Mouse (Mus musculus) MEL (cell line): ENCODE measurements around the gene Kit. TPM values are rescaled to one million over a fixed set of nuclear protein-coding genes. Genes with fewer than 3 reads are reported as not detected.

Experiments used
- DNase-seq: peaks from one replicate; pipeline ENCODE4 v3.0.0; 2011; ENCODE audit warnings: low read depth, low spot score
- H3K27ac ChIP-seq: 2 replicates; pipeline ENCODE4 v1.5.1; 2012; ENCODE audit warnings: low read depth, mild to moderate bottlenecking, control low read depth, low read length, moderate library complexity; ENCODE audit not compliant: control insufficient read depth
- H3K27me3 ChIP-seq, 2 experiments: fragments of 150-350 bp in 1 of 2; sonication (generic) in 1 of 2; 2 replicates each; pipeline ENCODE4 v1.6.1; 2012; ENCODE audit warnings: low read length in 2 of 2, mild to moderate bottlenecking in 2 of 2, improper control_type of control experiment in 1 of 2, moderate library complexity in 1 of 2; ENCODE audit not compliant: insufficient read depth in 2 of 2, control insufficient read depth in 1 of 2
- H3K36me3 ChIP-seq, 2 experiments: 2 replicates each; pipeline ENCODE4 v1.6.1; 2012 to 2014; ENCODE audit warnings: low read length in 2 of 2, improper control_type of control experiment in 1 of 2, inconsistent platforms in 1 of 2, mild to moderate bottlenecking in 1 of 2; ENCODE audit not compliant: insufficient read depth in 2 of 2, control insufficient read depth in 1 of 2
- H3K4me1 ChIP-seq, 2 experiments: fragments of 150-350 bp in 1 of 2; sonication (generic) in 1 of 2; 2 replicates each; pipeline ENCODE4 v1.6.1; 2012; ENCODE audit warnings: low read length in 2 of 2, improper control_type of control experiment in 1 of 2, mild to moderate bottlenecking in 1 of 2; ENCODE audit not compliant: insufficient read depth in 2 of 2, control insufficient read depth in 1 of 2
- H3K4me3 ChIP-seq, 2 experiments: fragments of 150-350 bp in 1 of 2; sonication (generic) in 1 of 2; 2 replicates each; pipeline ENCODE4 v1.5.1; 2012; ENCODE audit warnings: low read depth in 2 of 2, low read length in 2 of 2, mild to moderate bottlenecking in 2 of 2, moderate library complexity in 2 of 2, control low read depth in 1 of 2, improper control_type of control experiment in 1 of 2; ENCODE audit not compliant: control insufficient read depth in 1 of 2, insufficient read depth in 1 of 2
- H3K79me2 ChIP-seq: 2 replicates; pipeline ENCODE4 v1.6.1; 2012; ENCODE audit warnings: mild to moderate bottlenecking, low read length, moderate library complexity; ENCODE audit not compliant: control insufficient read depth, poor library complexity, insufficient read depth
- H3K9ac ChIP-seq: 2 replicates; pipeline ENCODE4 v1.6.1; 2012; ENCODE audit warnings: low read depth, mild to moderate bottlenecking, control low read depth, low read length, moderate library complexity; ENCODE audit not compliant: control insufficient read depth, poor library complexity, severe bottlenecking
- H3K9me3 ChIP-seq: fragments of 150-350 bp; sonication (generic); replicated peaks from 2 replicates; pipeline ENCODE4 v1.6.1; 2012; ENCODE audit warnings: mild to moderate bottlenecking, low read length, improper control_type of control experiment, moderate library complexity; ENCODE audit not compliant: insufficient read depth
- BHLHE40 ChIP-seq: IDR thresholded peaks from 2 replicates; pipeline ENCODE4 v1.6.1; 2012; ENCODE audit warnings: low read depth, mild to moderate bottlenecking, inconsistent platforms, low read length, improper control_type of control experiment, borderline replicate concordance
- CTCF ChIP-seq, 3 experiments: IDR thresholded peaks in 2 of 3; conservative IDR thresholded peaks in 1 of 3; 2 replicates each; pipeline ENCODE4 v1.5.1; 2011 to 2012; ENCODE audit warnings: low read length in 3 of 3, low read depth in 2 of 3, mild to moderate bottlenecking in 2 of 3, improper control_type of control experiment in 1 of 3, inconsistent platforms in 1 of 3, mixed read lengths in 1 of 3, moderate library complexity in 1 of 3; ENCODE audit not compliant: control insufficient read depth in 1 of 3, insufficient read depth in 1 of 3, poor library complexity in 1 of 3, severe bottlenecking in 1 of 3
- E2F4 ChIP-seq: IDR thresholded peaks from 2 replicates; pipeline ENCODE4 v1.6.1; 2011; ENCODE audit warnings: low read depth, low read length, improper control_type of control experiment, borderline replicate concordance
- GABPA ChIP-seq: IDR thresholded peaks from 2 replicates; pipeline ENCODE4 v1.6.1; 2012; ENCODE audit warnings: low read depth, mild to moderate bottlenecking, inconsistent platforms, low read length, improper control_type of control experiment, moderate library complexity
- HCFC1 ChIP-seq: IDR thresholded peaks from 2 replicates; pipeline ENCODE4 v1.6.1; 2012; ENCODE audit warnings: low read depth, mild to moderate bottlenecking, inconsistent platforms, low read length, improper control_type of control experiment, moderate library complexity
- JUND ChIP-seq: IDR thresholded peaks from 2 replicates; pipeline ENCODE4 v1.6.1; 2011; ENCODE audit warnings: low read depth, mild to moderate bottlenecking, improper control_type of control experiment, low read length
- MAFK ChIP-seq: IDR thresholded peaks from 2 replicates; pipeline ENCODE4 v1.6.1; 2011; ENCODE audit warnings: low read depth, mild to moderate bottlenecking, low read length, improper control_type of control experiment, borderline replicate concordance
- MAZ ChIP-seq: IDR thresholded peaks from 2 replicates; pipeline ENCODE4 v1.6.1; 2012; ENCODE audit warnings: low read depth, mild to moderate bottlenecking, inconsistent platforms, low read length, improper control_type of control experiment
- MEF2A ChIP-seq: IDR thresholded peaks from 2 replicates; pipeline ENCODE4 v1.6.1; 2014; ENCODE audit warnings: low read depth, mild to moderate bottlenecking, inconsistent platforms, low read length, improper control_type of control experiment; ENCODE audit not compliant: poor library complexity, insufficient replicate concordance, severe bottlenecking; ENCODE audit errors: extremely low read depth
- MYC ChIP-seq: IDR thresholded peaks from 2 replicates; pipeline ENCODE4 v1.6.1; 2011; ENCODE audit warnings: low read depth, mild to moderate bottlenecking, low read length, improper control_type of control experiment, moderate library complexity
- NRF1 ChIP-seq: IDR thresholded peaks from 2 replicates; pipeline ENCODE4 v1.6.1; 2014; ENCODE audit warnings: low read depth, mild to moderate bottlenecking, inconsistent platforms, low read length, improper control_type of control experiment, moderate library complexity; ENCODE audit not compliant: poor library complexity, insufficient read depth, severe bottlenecking
- POLR2A ChIP-seq, 2 experiments: IDR thresholded peaks; 2 replicates each; pipeline ENCODE4 v1.6.1; 2011 to 2012; ENCODE audit warnings: low read length in 2 of 2, mild to moderate bottlenecking in 2 of 2, control low read depth in 1 of 2, improper control_type of control experiment in 1 of 2, low read depth in 1 of 2, moderate library complexity in 1 of 2; ENCODE audit not compliant: control insufficient read depth in 1 of 2, insufficient read depth in 1 of 2, poor library complexity in 1 of 2
- POLR2AphosphoS2 ChIP-seq: IDR thresholded peaks from 2 replicates; pipeline ENCODE4 v1.6.1; 2011; ENCODE audit warnings: low read length, improper control_type of control experiment
- RCOR1 ChIP-seq: IDR thresholded peaks from 2 replicates; pipeline ENCODE4 v1.6.1; 2012; ENCODE audit warnings: low read depth, mild to moderate bottlenecking, inconsistent platforms, low read length, improper control_type of control experiment
- SIN3A ChIP-seq: IDR thresholded peaks from 2 replicates; pipeline ENCODE4 v1.6.1; 2012; ENCODE audit warnings: low read length, improper control_type of control experiment, inconsistent platforms
- TBP ChIP-seq: IDR thresholded peaks from 2 replicates; pipeline ENCODE4 v1.8.0; 2011; ENCODE audit warnings: low read depth, low read length, improper control_type of control experiment
- UBTF ChIP-seq: IDR thresholded peaks from 2 replicates; pipeline ENCODE4 v1.6.1; 2012; ENCODE audit warnings: low read depth, mild to moderate bottlenecking, inconsistent platforms, low read length, improper control_type of control experiment, moderate library complexity, borderline replicate concordance; ENCODE audit not compliant: insufficient read depth
- USF1 ChIP-seq: IDR thresholded peaks from 2 replicates; pipeline ENCODE4 v1.6.1; 2014; ENCODE audit warnings: low read depth, mild to moderate bottlenecking, inconsistent platforms, low read length, improper control_type of control experiment, moderate library complexity
- ZC3H11A ChIP-seq: IDR thresholded peaks from 2 replicates; pipeline ENCODE4 v1.6.1; 2012; ENCODE audit warnings: low read depth, mild to moderate bottlenecking, inconsistent platforms, low read length, improper control_type of control experiment
- ZNF384 ChIP-seq: IDR thresholded peaks from 2 replicates; pipeline ENCODE4 v1.6.1; 2012; ENCODE audit warnings: low read depth, mild to moderate bottlenecking, inconsistent platforms, low read length, improper control_type of control experiment
- polyA plus RNA-seq, 2 experiments: library from polyadenylated mRNA; stranded (reverse) in 1 of 2; unstranded in 1 of 2; fragments of >175 nt in 1 of 2; fragments of >200 nt in 1 of 2; gene quantifications; 2 replicates each; pipeline versions ENCODE4 v1.2.1 to v1.2.4; 2012; ENCODE audit warnings: low replicate concordance in 2 of 2, low read depth in 1 of 2; ENCODE audit not compliant: insufficient read length in 2 of 2, insufficient read depth in 1 of 2, missing spikeins in 1 of 2
- total RNA-seq: library from RNA; depleted of rRNA; stranded (reverse); fragments of 300-350 nt; gene quantifications from 2 replicates; pipeline ENCODE4 v1.2.3, GENCODE M21; 2012

Kit gene
- total and polyA plus RNA-seq, 3 experiments, result 1.0 to 1.8 TPM; not detected in 1

- no peaks in the 10 kb centered on the region for H3K79me2 ChIP-seq
- H3K9me3 ChIP-seq, result no peaks in the 10 kb centered on the region
- TF ChIP-seq USF1 (no peak), ZC3H11A (no peak), UBTF (no peak), GABPA (no peak), CTCF (IDR thresholded peaks at IDR 0.05 in 2 of 3, conservative IDR thresholded peaks at IDR 0.05 in 1 of 3; ENCODE audit: control insufficient read depth in 1 of 3, insufficient read depth in 1 of 3, low read depth in 2 of 3, low read length in 3 of 3, poor library complexity in 1 of 3, severe bottlenecking in 1 of 3) (no peak), MAZ (no peak), NRF1 (no peak), MYC (no peak), SIN3A (no peak), POLR2AphosphoS2 (no peak)
- H3K27me3 ChIP-seq, result no peaks in the 10 kb centered on the region
- H3K4me3 ChIP-seq, result no peak overlapping the region
- no peak overlapping the region for H3K27ac ChIP-seq
- H3K36me3 ChIP-seq, result no peaks in the 10 kb centered on the region
- H3K4me1 ChIP-seq, result no peaks in the 10 kb centered on the region; a peak in 1 of 4 replicates
- DNase-seq, result no peak
- no peak overlapping the region for H3K9ac ChIP-seq
Observed at GRCm38 (mm10) chr5:75544472-75545264, 30.0 kb upstream of the Kit start.

DNA sequence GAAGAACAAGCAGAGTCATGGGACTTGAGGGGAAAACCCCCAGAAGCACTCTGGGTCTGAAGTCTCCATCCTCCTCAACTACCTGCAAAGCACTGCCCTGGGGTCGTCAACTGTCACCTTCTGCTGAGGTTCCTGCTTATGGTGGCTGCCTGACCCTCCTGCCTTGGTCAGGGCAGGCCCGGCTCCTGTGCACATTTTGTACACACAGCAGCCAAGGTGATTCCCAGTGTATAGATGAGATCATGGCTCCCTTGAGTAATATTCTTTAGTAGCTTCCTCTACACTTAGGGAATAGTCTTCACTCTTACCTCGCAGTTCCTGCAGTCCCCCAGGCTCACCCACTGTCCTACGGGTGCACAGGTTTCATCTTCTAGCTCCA, 29.5 kb upstream of the Kit start:
- Histone ChIP-seq H3K36me3 (no peaks in the 10 kb centered on the region), H3K4me3 (no peak overlapping the region), H3K9me3 (no peaks in the 10 kb centered on the region), H3K27me3 (no peaks in the 10 kb centered on the region), H3K27ac (no peak overlapping the region), H3K4me1 (no peaks in the 10 kb centered on the region), H3K79me2 (no peaks in the 10 kb centered on the region), H3K9ac (no peak overlapping the region)
- DNase-seq, result no peak
- TF ChIP-seq E2F4, result no peak
- TF ChIP-seq JUND, result no peak
- no peak for TF ChIP-seq POLR2A (IDR thresholded peaks at IDR 0.05; ENCODE audit: control insufficient read depth in 1 of 2, insufficient read depth in 1 of 2, low read depth in 1 of 2, low read length in 2 of 2, poor library complexity in 1 of 2)
- TF ChIP-seq UBTF, result no peak
- no peak for TF ChIP-seq MAFK
- no peak for TF ChIP-seq BHLHE40
- no peak for TF ChIP-seq MAZ
- no peak for TF ChIP-seq MEF2A
- no peak for TF ChIP-seq TBP
- no peak for TF ChIP-seq RCOR1
- no peak for TF ChIP-seq ZNF384
- no peak for TF ChIP-seq HCFC1
